Mouse (Mus musculus) effector memory CD4-positive, alpha-beta T cell, adult 7 months (primary cell): ENCODE measurements around the gene Cyct. TPM values are rescaled to one million over a fixed set of nuclear protein-coding genes. Genes with fewer than 3 reads are reported as not detected.

Source experiments
- polyA plus RNA-seq: library from polyadenylated mRNA; unstranded; fragments of 100-300 nt; shearing (Covaris generic); gene quantifications from one replicate; pipeline ENCODE4 v1.2.1, GENCODE M21; 2017

The Cyct gene
- not detected for polyA plus RNA-seq

DNA sequence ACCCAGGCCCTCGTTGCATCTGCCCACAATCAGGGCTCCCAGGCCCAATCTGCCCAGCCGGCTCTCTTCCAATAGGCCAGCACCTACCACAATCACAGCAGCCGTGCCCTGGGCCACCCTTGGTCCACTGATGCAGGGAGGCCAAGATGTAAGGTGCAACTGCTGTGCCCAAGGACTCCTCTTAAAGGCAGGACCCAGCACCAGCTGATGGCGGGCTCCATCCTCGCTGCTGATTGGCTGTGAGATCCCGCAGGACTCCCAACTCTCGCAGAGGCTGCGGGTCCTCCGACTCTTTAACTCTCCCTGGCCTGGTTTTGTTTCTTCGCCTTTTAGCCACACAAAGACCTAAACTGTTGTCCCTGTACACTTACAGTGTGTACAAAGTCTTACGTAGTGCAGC is at the start of gene Cyct:
Cyct (minus strand) TSS at position 225 of the 400 bp plus-strand sequence.

DNA sequence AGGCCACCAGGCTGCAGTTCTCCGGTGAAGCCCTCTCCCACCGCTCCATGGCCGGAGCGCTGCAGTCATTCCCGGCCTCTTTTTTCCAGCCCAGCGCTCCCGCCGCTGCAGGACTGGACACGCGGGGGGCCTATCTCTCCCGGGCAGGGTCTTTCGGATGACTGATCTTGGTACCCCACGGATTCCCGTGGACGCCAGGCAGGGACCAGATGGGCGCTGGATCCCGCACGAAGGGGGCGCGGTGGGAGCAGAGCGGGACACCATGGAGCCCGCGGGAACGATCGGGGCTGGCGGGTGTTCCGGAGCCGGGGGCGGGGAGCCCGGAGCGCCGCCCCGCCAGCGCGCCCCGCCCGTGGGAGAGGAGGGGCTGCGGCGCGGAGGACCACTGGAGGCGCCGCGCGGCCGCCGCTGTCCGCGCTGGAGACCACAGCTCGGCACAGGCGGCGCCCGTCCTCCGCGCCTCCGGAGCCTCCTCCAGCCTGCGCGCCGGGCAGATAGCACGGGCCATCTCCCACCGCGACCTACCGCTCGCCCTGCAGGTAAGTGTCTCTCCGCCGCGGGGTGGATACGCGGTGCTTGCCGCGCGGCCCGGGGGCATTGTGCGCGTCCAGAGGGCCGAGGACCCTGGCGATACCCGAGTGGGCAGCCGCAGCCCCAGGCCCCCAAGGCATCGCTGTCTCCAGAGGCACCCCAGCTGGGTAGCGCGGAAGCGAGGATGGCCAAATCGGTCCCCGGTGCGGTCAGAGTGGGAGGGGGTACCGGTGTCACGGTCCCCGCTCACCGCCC is 46.1 kb upstream of the Cyct start, which contains the start of gene Osbpl6:
Osbpl6 (plus strand) TSS at position 358 of the 786 bp plus-strand sequence.

DNA sequence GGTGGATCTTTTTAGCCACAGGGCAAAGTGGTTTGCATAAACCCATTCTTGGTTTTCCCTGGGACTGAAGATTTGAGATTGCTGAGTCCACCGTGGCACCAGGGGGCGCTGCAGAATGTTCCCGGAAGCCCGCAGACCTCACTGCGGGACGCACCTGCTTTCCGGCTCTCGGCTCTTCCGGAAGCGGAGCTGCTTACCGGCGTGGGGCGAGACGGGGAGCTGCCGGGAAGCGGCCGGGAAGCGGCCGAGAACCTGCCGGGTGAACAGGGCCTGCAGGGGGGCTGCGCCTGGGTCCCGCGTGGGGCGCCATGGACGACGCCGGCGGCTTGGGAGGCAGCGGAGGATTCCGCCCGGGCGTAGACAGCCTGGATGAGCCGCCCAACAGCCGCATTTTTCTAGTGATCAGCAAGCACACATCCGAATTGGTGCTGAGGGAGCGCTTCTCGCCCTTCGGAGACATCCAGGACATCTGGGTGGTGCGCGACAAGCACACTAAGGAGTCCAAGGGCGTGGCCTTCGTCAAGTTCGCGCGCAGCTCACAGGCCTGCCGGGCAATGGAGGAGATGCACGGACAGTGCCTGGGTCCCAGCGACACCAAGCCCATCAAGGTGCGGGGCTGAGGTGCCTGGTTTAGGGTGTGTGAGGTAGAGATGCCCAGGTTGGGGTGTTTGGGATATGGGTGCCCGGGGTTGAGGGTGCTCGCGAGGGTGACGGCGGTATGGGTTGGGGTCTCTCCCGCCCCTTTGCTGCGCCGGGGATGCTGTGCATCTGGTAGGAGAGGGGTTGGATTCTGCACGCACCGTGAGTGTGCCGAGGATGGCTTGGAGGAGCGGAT is 9.8 kb upstream of the Cyct start, which contains the start of gene Rbm45:
Rbm45 (plus strand) TSS at position 164 of the 835 bp plus-strand sequence.

DNA sequence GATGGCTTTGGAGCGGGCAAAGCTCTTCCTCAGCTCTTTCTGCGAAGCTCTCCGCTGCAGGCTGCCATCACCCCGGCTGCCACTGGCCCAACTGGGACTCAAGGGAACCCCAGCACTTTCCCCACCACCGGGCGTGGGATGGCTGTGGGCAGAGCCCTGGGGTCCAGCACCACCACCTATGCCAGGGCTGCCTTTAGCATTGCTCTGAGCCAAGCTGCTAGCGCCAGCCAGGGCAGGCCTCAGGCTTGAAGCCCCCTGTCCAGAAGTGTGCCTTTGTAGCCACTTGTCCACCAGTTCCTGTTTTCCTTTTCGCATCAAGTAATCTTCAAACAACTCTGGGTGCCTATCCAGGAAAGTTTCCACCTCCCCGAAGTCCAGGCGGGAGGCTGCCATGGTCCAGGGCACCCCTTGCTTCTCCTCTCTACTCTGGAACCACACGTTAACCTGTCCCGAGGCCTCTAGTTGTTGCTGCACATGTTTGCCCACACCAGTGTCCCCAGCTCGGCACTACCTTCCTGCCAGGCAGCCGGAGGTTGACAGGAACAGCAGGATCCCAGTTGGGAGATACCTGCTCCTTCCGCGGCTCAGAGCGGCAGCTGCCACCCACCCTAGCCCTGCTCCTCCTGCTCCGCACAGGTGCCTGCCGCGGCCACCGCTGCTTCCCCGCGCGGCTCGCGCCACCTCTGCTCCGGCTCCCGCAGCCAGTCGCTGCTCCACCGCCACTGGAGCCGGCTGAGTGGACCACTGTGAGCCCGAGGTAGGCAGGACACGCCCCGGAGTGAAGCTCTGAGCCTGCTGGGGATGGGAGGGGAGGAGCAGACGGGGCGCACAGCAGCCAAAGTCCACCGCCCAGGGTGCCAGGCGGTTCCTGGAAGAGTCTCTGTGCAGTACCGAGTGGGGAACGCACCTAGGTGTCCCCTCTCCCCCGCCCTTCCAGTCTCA is 21.8 kb downstream of the Cyct start, which contains the start of gene Pde11a:
Pde11a (minus strand) TSS at position 560 of the 942 bp plus-strand sequence.

Other genes starting within 250 kb of the Cyct start
- 10.1 TPM for gene Pde11a, start 21.7 kb downstream of the Cyct start, polyA plus RNA-seq
- 2.6 TPM for gene Rbm45, start 9.5 kb upstream of the Cyct start, polyA plus RNA-seq
- gene Osbpl6, start 46.1 kb upstream of the Cyct start, polyA plus RNA-seq, result 0.76 TPM